Mouse (Mus musculus) midbrain, embryonic 16.5 days (tissue): Measurements from ENCODE around the gene Fam84b. TPM values are rescaled to one million over a fixed set of nuclear protein-coding genes. Genes with fewer than 3 reads are reported as not detected.

ENCODE experiments used
- ATAC-seq: fragments of 200-750 bp; cut with Nextera tagmentation; 2 replicates; pipeline ENCODE4 v1.8.0; 2017; ENCODE audit warnings: moderate TSS enrichment
- H3K27ac ChIP-seq: fragments of 300-500 bp; sonication (generic); 2 replicates; pipeline ENCODE4 v1.5.1; 2014; ENCODE audit warnings: mild to moderate bottlenecking, low read length, mixed read lengths
- H3K27me3 ChIP-seq: fragments of 300-500 bp; sonication (generic); 2 replicates; pipeline ENCODE4 v1.6.1; 2014; ENCODE audit warnings: low read depth, low read length, mixed read lengths; ENCODE audit not compliant: control insufficient read depth, insufficient read depth
- H3K36me3 ChIP-seq: fragments of 300-500 bp; sonication (generic); 2 replicates; pipeline ENCODE4 v1.6.1; 2014; ENCODE audit warnings: mild to moderate bottlenecking, low read length, moderate library complexity, mixed read lengths; ENCODE audit not compliant: control insufficient read depth, insufficient read depth
- H3K4me1 ChIP-seq: fragments of 300-500 bp; sonication (generic); 2 replicates; pipeline ENCODE4 v1.6.1; 2014; ENCODE audit warnings: mild to moderate bottlenecking, low read length, mixed read lengths; ENCODE audit not compliant: control insufficient read depth, insufficient read depth
- H3K4me2 ChIP-seq: fragments of 300-500 bp; sonication (generic); 2 replicates; pipeline ENCODE4 v1.6.1; 2014; ENCODE audit warnings: mild to moderate bottlenecking, low read length, mixed read lengths
- H3K4me3 ChIP-seq: fragments of 300-500 bp; sonication (generic); 2 replicates; pipeline ENCODE4 v1.5.1; 2014; ENCODE audit warnings: low read depth, mild to moderate bottlenecking, low read length, moderate library complexity, mixed read lengths
- H3K9ac ChIP-seq: fragments of 300-500 bp; sonication (generic); 2 replicates; pipeline ENCODE4 v1.6.1; 2014; ENCODE audit warnings: low read depth, low read length, mixed read lengths
- H3K9me3 ChIP-seq: fragments of 300-500 bp; sonication (generic); replicated peaks from 2 replicates; pipeline ENCODE4 v1.6.1; 2014; ENCODE audit warnings: mild to moderate bottlenecking, low read length, mixed read lengths; ENCODE audit not compliant: control insufficient read depth, poor library complexity, severe bottlenecking
- WGBS: fragments of 180-500 bp; shearing (Covaris S2); extraction: QIAGEN DNeasy Blood & Tissue Kit; methylation state at CpG from one replicate; pipeline ENCODE4 v1.1.7; 2014; 5-methylcytosine and 5-hydroxymethylcytosine counted together
- polyA plus RNA-seq: library from polyadenylated mRNA; unstranded; fragments of >200 nt; fragmentation: Nextera tagmentation; extraction: Ambion mirVana; gene quantifications from 2 replicates; pipeline ENCODE4 v1.2.1, GENCODE M21; 2015

Gene Fam84b
- polyA plus RNA-seq, 1 experiment from 2014 or later: 10.8 TPM

DNA sequence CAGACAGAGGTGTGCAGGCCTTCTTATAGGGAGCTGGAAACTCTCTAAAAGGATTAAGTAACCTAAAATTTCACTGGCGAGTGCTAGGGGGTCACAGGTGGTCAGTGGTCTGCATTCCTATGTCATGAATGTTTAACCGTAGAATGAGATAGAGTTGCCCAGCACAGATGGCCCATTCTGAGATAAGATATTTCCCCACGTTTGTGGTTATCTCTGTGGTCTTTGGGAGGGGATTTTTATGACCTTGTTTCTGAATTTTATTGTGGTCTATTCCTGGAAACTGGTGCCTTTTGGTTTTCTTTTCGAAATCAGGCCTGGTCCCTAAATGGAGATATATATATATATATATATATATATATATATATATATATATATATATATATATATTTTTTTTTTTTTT, 17.3 kb downstream of the Fam84b start:
- Histone ChIP-seq H3K9ac (no peak overlapping the region), H3K4me1 (no peaks in the 10 kb centered on the region), H3K27ac (no peak overlapping the region), H3K9me3 (no peaks in the 10 kb centered on the region), H3K36me3 (no peaks in the 10 kb centered on the region), H3K4me2 (no peak overlapping the region), H3K4me3 (no peak overlapping the region), H3K27me3 (no peaks in the 10 kb centered on the region)
- no peak for ATAC-seq
- WGBS: 93% methylated on average over 4 of the region's 4 CpGs

DNA sequence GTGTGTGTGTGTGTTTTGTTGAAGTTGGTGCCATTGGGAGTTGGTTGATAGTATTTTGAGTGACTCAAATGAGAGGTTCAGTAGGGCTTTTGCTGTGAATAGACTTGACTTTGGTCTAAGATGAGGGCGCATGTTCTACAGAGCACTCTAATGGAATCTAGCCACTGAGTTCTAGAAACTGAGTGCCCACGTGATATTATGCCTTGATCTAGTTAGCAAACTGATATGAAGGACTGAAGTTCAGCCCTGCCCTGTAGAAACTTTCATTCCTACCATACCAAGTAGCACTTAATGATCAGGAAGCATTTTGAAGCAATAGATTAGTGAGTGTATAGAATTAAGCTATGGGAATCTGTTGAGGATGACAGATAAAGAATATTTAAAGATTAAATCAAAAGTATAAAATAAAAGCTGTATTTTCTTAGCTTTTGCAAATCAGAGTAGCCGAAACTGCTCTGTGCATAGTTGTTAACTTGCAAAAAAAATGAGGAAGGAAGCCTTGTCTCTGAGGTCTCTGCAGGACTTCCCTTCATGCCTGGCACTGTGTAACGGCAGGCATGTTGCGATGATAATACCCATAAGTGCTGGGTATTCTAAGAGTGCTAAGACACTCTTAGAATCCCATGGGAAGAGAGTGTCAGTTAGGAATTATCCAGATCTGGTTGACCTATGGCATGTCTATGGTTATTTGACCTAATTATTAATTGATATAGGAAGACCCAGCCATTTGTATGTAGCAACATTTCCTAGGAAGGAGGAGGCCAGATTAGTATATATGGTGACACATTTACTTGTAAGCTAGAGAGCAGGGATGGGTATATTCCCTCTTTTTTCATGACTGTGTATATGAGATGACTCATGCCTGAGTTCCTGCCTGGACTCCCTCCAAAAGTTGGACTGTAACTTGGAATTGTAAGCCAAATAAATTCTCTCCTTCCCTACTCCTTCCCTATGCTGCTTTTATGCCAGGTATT, 18.7 kb downstream of the Fam84b start:
- no peak overlapping the region for H3K4me2 ChIP-seq
- ATAC-seq: no peak
- no peaks in the 10 kb centered on the region for H3K27me3 ChIP-seq
- no peak overlapping the region for H3K9ac ChIP-seq
- no peaks in the 10 kb centered on the region for H3K9me3 ChIP-seq
- no peaks in the 10 kb centered on the region for H3K4me1 ChIP-seq
- WGBS: 92% methylated on average over 5 of the region's 5 CpGs
- H3K27ac ChIP-seq: no peak overlapping the region
- H3K36me3 ChIP-seq: no peaks in the 10 kb centered on the region
- H3K4me3 ChIP-seq: no peak overlapping the region

DNA sequence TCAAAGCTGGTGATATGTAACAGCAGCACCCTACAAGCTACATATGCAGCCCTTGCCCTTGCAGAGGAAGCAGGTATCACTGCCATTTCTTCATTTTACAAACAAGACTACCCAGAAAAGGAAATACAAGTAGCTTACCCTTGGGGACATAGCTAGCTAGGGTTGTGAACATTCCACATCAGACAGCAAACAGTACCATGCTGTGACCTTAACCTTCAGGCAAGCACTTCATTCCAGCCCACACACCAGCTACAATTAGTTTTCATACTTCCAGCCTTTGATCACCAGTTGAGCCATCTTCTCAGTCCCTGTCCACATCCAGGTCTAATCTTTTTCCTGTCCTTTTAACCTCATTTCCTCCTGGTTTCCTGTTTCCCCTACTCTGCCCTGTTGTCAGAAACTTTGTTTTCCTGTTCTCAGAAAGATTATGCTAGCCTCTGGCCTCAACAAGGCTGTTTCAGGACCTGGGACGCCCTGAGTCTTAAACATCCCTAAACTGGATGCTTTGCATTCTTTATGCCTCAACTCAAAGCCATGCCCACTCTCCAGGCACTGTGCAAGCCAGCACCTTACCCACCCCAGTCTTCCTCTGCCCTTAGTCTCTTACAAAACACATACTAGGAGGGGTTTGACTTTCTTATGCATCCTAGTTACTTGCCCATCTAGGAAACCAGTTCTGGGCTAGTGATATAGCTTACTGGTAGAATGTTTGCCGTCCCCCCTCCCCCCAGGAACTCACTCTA, 19.9 kb downstream of the Fam84b start:
- no peaks in the 10 kb centered on the region for H3K27me3 ChIP-seq
- no peaks in the 10 kb centered on the region for H3K36me3 ChIP-seq
- no peaks in the 10 kb centered on the region for H3K4me1 ChIP-seq
- no peak overlapping the region for H3K27ac ChIP-seq
- H3K9ac ChIP-seq: no peak overlapping the region
- ATAC-seq: no peak
- no peak overlapping the region for H3K4me3 ChIP-seq
- WGBS: 50% methylated on average over 2 of the region's 2 CpGs
- H3K4me2 ChIP-seq: no peak overlapping the region
- no peaks in the 10 kb centered on the region for H3K9me3 ChIP-seq

DNA sequence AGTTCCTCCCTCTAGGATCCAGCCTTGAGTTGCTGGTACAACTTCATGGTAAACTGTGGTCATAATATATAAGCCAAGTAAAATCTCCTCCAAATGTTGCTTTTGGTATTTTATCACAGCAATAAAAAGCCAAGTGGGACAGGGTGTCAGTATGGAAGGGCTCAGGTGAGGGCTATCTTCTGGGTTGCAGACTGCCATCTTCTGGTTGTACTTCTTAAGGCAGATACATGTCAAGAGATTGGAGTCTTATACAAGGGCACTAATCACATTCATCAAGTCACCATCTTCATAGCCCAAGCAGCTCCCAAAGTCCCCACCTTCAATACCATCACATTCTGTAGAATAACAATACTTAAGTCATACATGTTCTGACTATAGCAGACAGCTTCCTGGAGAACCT, 21.0 kb downstream of the Fam84b start:
- Histone ChIP-seq H3K9ac (no peak overlapping the region), H3K4me3 (no peak overlapping the region), H3K4me2 (no peak overlapping the region), H3K9me3 (no peaks in the 10 kb centered on the region), H3K27ac (no peak overlapping the region), H3K4me1 (no peaks in the 10 kb centered on the region), H3K27me3 (no peaks in the 10 kb centered on the region), H3K36me3 (no peaks in the 10 kb centered on the region)
- no peak for ATAC-seq

DNA sequence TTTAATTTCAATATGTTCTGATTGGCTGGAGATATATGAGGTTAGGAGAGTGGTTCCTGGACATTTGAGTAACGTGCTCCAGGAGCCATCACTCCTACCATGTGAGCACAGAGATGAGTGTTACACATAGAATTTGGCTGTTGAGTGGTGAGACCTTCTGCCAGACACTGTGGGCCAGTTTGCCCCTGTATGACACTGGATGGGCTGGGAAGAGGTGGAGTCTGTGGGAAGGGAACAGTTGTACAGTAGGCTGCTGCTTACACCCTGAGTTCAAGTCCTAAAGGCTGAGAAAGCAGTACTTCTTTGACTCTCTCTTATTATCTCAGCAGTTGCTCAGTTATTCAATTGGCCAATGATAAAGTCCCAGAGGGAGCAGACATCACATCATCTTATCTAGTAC, 27.4 kb downstream of the Fam84b start:
- H3K4me3 ChIP-seq: no peak overlapping the region
- no peaks in the 10 kb centered on the region; the same call in none of the 2 replicates for H3K4me1 ChIP-seq
- WGBS: 66% methylated on average over 1 of the region's 1 CpGs
- H3K9me3 ChIP-seq: no peaks in the 10 kb centered on the region
- no peak overlapping the region for H3K4me2 ChIP-seq
- no peak for ATAC-seq
- no peak overlapping the region for H3K9ac ChIP-seq
- no peaks in the 10 kb centered on the region for H3K27me3 ChIP-seq
- no peaks in the 10 kb centered on the region for H3K36me3 ChIP-seq
- H3K27ac ChIP-seq: no peak overlapping the region

DNA sequence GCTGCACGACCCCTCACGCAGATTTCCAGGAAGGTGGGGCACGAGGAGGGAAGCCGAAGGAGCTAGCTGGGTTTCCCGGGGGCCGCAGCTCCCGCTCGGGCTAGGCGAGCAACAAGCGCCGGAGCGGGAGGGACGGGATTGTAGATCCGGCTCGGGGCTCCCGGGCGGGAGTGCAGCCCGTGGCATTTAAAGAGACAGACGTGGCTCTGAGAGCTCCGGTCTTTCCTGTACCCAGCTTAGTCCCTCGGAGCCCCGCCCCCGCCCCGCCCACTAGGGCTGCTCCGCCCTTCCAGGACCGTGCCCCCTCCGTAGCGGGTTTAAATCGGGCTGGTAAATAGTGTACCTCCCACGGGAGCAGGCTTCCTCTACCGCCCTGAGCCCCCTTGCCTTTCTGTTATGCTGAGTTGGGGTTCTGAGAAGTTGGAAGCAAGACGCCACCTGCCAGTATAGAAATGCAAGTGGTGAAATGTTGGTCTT, 28.8 kb downstream of the Fam84b start:
- WGBS: 0% methylated on average over 29 of the region's 32 CpGs
- no peaks in the 10 kb centered on the region for H3K27me3 ChIP-seq
- no peaks in the 10 kb centered on the region for H3K36me3 ChIP-seq
- H3K27ac ChIP-seq: peak overlapping the region; percentile 83
- H3K9me3 ChIP-seq: no peaks in the 10 kb centered on the region
- peak overlapping the region; percentile 84 for H3K9ac ChIP-seq
- H3K4me2 ChIP-seq: peak overlapping the region; percentile 100
- peak overlapping the region; percentile 75 for H3K4me3 ChIP-seq
- peak; percentile 92 for ATAC-seq
- no peaks in the 10 kb centered on the region; the same call in none of the 2 replicates for H3K4me1 ChIP-seq

DNA sequence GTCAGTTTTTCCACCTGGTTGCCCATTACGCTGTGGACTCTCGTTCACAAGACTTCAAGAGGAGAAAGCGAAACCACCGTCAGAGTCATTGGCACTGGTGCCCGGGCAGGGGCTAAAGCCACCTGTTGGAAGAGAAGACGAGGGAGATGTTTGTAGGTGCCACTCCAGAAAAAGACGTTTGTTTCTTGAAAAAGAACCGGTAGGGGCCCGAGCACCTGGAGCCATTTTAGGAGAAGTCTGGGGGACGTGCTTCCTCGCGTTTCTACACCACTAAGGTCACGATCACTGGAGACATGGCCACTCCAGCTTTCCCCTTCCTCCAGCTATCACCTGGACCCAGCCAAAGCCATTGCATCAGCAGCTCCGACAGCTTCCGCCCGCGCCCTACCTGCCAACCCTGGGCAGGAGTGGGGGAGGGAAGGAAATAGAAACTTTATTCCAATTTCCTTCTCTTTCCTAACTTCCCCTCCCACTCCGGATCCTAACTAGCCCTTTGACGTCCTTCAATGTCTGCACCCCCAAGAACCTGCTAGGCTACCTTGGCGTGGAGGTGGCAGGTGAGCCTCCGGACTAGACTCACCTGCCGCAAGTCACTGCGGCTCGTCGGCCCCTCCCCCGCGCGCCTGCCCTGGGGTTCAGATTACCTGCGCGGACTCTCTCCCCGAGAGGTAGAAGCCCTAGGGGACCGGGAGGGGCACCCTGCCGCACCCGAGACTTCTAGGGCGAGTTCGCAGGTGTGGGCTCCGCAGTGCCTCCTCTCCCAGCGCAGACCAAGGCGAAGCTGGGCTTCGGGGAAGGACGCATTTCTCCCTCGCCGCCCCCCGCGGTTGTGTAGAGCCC, 29.5 kb downstream of the Fam84b start:
- H3K4me3 ChIP-seq: peak overlapping the region; percentile 75
- no peaks in the 10 kb centered on the region for H3K36me3 ChIP-seq
- WGBS: under 1% methylated on average over 45 of the region's 45 CpGs
- peak overlapping the region; percentile 83 for H3K27ac ChIP-seq
- H3K4me1 ChIP-seq: no peaks in the 10 kb centered on the region; the same call in none of the 2 replicates
- H3K27me3 ChIP-seq: no peaks in the 10 kb centered on the region
- ATAC-seq: peak; percentile 37
- peak overlapping the region; percentile 84 for H3K9ac ChIP-seq
- no peaks in the 10 kb centered on the region for H3K9me3 ChIP-seq
- H3K4me2 ChIP-seq: peak overlapping the region; percentile 100

DNA sequence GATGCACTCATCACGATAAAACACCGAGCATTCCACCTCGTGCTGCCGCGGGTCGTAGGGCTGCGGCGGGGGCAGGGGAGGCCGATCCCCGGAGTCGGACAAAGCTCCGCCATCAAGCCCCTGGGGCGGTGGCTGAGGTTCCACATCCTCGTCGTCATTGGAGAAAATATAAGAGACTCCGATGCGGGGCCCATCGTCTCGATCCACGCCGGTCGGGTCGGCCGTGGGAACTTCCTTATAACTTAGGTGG, 30.0 kb downstream of the Fam84b start:
- peak overlapping the region; percentile 72 for H3K27ac ChIP-seq
- no peaks in the 10 kb centered on the region for H3K27me3 ChIP-seq
- 0% methylated on average over 24 of the region's 24 CpGs for WGBS
- peak overlapping the region; percentile 84 for H3K9ac ChIP-seq
- H3K9me3 ChIP-seq: no peaks in the 10 kb centered on the region
- H3K4me3 ChIP-seq: peak overlapping the region; percentile 75
- no peaks in the 10 kb centered on the region; the same call in none of the 2 replicates for H3K4me1 ChIP-seq
- H3K36me3 ChIP-seq: no peaks in the 10 kb centered on the region
- no peak; the same call in 1 of the 2 replicates for ATAC-seq
- H3K4me2 ChIP-seq: peak overlapping the region; percentile 100
